Mouse (Mus musculus) CD8-positive naive resting alpha-beta T cell, adult 2 months (primary cell): ENCODE results near the gene Vgll1.

Source experiments
- DNase-seq, 2 experiments: peaks; one replicate each; pipeline ENCODE4 v3.0.0; 2022; ENCODE audit warnings: low read depth in 2 of 2, low spot score in 2 of 2

The Vgll1 gene

DNA sequence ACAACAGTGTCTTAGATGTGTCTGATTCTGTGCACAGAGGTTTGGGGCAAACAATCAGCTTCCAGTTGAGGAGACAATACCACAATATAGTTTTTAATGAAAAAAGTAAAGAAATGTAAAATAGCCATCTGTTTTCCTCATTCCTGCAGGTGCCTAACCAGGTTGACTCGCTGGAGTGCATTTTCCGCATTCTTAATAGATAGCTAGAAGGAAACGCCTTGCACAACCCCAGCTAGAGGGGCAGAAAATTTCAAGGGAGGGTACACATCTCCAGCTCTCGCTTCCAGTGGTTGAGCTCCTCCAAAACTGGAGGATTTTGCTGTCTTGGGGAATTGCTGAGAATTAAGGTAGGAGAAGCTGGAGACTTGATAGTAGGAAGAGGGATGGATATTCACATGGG lies at the start of gene Vgll1:
Vgll1 (plus strand) TSS at position 301 of the 400 bp plus-strand sequence.
- DNase-seq = no peak

GRCm38 (mm10) chrX:57042774-57043173 lies 45.1 kb upstream of the Vgll1 start, which contains the start of gene Brs3:
Gene Brs3 (plus strand): TSS chrX:57043074.
- no peak for DNase-seq

DNA sequence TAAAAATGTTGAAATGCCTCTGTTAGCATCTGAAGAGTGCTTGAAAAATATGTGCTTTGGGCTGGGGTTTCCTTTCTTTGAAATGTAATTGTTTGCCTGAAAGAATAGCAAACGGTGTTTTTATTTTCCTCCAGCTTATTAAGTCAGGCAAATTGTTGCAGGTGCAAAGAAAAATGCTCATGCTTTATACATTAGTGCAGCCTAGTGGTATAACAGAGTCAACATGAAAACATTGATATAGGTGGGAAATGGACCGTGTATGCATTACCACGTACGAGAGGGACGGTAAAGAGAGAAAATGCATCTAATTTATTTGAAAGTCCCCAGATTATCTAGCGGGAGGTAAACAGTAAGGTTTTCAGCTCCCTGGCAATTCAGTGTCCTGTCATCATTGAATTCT lies 44.0 kb upstream of the Vgll1 start:
- DNase-seq = no peak

GRCm38 (mm10) chrX:57052848-57053173 lies 35.1 kb upstream of the Vgll1 start:
- DNase-seq = no peak

DNA sequence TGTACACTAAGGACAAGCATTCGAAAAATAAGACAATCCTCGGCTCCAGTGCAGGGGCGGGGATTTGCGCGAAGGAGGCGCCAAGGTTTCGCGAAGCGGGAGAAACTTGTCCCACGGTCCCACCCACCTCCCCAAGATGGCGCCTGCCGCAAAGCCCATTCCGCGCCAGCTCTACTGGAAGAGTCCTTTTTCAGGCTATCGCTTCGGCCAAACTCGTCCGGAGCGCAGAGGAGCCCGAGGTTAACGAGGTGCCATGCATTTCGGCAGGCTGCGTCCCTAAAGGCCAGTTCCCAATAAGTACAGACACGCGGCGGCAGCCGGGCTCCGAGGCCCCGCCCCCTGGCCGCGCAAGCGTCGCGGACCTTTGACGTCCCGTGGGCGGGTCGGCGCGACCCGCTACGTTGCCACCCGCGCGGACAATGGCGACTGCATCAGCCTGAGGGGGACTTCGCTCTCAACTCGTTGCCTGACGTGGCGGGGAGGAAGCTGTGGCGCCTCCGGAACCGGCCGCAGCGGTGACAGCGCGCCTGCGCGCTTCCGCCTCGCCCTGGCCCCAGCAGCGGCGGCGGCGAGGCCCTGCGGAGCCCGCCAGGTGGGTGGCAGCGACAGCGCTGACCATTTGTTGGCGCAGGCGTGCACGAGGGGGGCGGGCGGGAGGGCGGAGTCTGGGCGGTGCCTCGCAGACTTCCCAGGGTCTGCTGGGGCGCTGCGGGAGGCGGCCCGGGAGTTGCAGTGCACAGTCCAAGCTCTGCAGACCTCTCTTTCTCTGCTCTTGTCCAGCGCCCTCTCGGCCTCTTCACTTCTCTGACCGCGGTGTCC lies 34.5 kb upstream of the Vgll1 start, which contains the start of gene Htatsf1:
Htatsf1 (plus strand) TSS at position 410 of the 819 bp plus-strand sequence.
- peak; percentile 66 to 76 for DNase-seq

GRCm38 (mm10) chrX:57053993-57054385 lies 33.9 kb upstream of the Vgll1 start:
- no peak for DNase-seq

DNA sequence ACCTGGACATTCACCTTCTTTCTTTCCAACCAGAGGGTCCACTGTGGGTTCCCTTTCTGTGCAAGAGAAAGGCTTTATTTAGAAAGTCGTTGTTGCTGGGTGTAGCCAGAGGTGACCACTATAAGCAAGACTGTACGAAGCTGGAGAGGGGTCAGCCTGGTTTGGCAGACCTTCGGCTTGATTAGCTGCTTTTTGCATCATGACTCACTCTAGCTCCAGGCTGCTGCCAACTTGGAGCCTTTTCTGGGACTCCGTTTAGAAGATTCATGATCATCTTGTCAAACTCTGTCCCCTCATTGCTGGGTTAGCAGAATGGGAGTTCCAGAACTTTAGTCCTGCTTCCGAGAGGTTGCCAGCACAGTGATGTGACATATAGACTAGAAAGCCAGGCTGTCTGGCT lies 6.4 kb upstream of the Vgll1 start:
- no peak for DNase-seq

DNA sequence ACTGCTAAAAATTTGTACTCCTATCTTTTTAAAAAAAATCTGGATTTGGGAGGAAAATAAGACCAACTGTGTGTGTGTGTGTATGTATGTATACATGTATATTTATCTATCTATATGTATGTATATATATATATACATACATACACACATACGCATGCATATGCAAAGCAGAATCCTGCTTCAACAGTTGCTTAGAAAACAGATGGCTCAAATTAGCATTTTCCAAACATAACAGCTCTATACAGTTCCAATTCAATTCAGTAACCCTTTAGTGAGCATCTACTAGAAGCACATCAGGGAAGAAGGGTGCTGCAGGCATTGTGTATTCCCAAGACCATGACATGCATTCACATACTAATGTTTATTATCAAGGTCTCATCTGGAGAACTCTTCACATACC lies 15.5 kb downstream of the Vgll1 start:
- no peak for DNase-seq

DNA sequence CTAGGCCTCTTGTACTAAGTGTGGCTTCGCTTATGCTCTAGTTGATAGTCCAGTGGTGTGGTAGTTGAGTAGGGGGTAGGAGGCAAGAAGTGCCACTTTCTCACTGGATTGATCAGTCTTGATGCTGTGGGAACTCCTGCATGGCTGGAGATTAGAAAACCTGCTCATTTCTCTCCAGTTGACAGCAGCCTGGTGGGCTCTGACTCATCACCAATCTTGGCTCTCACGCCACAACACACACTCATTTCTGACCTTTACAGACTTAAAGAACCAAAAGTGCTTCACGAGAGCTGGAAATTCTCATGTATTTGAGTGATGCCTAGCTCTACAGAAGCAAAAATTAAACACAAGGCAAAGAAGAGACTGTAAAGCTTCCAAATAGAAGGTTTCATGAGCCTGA lies 19.1 kb downstream of the Vgll1 start:
- no peak for DNase-seq

GRCm38 (mm10) chrX:57118143-57118542 lies 30.2 kb downstream of the Vgll1 start:
- no peak for DNase-seq

- DNase-seq = no peak
These were observed 32.9 kb downstream of the Vgll1 start for GRCm38 (mm10) chrX:57120768-57121167.

GRCm38 (mm10) chrX:57130633-57131032 lies 42.7 kb downstream of the Vgll1 start:
- no peak for DNase-seq

DNA sequence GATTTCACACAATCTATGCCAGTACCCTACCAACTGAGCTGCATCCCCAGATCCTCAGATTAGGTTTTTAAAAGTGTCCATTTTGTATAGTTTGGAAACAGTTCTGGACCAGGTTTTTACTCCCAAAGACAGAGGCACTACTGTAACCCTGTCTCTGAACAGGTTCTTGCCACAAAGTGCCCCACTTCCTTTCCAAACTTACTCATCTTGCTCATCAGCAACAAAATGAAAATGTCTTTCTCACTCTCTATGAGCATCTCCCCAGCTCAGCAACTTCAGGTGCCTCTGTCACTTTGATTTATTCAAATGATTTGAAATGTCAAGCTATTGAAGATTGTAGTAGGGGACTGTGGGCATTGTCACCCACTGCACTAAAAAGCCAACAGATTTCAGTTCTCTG lies 49.7 kb downstream of the Vgll1 start:
- no peak for DNase-seq

- no peak for DNase-seq
These were observed 65.6 kb downstream of the Vgll1 start for GRCm38 (mm10) chrX:57153520-57153919.
